Mouse (Mus musculus): Measurements from ENCODE around the gene Dennd5b. TPM values are rescaled to one million over a fixed set of nuclear protein-coding genes. Genes with fewer than 3 reads are reported as not detected.
A peak's percentile ranks its signal among the peaks of the same experiment; 100 is the strongest.
"Not testable (repeated sequence)": the region's sequence is repeated elsewhere in the genome, so short reads cannot be mapped to it uniquely, and the experiment has no call there.

The Dennd5b gene
- polyA plus RNA-seq, 1 experiment from 2014 or later = 6.7 TPM

DNA sequence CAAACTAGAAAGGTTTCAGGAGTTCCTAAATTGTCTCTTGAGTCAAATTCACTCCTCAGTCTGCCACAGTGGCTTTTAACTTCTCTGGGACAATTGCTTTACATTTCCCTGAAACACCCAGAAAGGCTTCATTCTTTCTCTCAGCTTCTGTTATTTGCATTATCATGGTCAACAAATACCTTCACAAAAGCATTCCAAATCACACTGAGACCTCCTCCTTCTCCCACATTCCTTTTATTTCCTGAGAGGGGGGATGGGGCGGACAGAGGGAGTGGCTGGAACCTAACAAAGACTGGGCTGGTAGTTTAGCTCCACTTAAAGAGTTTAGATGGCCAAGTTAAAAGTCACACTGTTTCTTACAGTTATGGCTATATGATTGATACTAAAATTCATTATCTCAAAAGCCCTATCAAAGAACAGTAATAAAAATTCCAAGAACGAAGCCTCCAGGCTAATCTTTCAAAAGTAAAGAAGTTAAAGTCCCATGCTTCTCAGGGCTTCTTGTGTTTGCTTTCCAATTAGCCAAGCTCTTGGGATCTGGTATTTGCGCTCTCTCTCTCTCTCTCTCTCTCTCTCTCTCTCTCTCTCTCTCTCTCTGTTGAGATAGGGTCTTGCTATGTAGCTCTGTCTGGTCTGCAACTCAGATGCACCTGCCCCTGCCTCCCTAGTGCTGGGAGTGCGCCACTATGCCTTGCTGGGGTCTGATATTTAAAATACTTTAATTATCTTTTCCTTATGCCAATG is 108.9 kb downstream of the Dennd5b start:
- Histone ChIP-seq H3K27me3 (no peaks in the 10 kb centered on the region), H3K9me3 (no peaks in the 10 kb centered on the region), H3K4me2 (replicated peaks) (no peak overlapping the region), H3K27ac (no peak overlapping the region), H3K36me3 (peaks cover 16% of the 10 kb centered on the region), H3K9ac (no peak overlapping the region), H3K4me3 (no peak overlapping the region), H3K4me1 (peaks cover 7% of the 10 kb centered on the region)
- no peak for ATAC-seq (ENCODE audit: low FRiP score, low read depth)
- WGBS = 52% methylated on average over 4 of the region's 4 CpGs

DNA sequence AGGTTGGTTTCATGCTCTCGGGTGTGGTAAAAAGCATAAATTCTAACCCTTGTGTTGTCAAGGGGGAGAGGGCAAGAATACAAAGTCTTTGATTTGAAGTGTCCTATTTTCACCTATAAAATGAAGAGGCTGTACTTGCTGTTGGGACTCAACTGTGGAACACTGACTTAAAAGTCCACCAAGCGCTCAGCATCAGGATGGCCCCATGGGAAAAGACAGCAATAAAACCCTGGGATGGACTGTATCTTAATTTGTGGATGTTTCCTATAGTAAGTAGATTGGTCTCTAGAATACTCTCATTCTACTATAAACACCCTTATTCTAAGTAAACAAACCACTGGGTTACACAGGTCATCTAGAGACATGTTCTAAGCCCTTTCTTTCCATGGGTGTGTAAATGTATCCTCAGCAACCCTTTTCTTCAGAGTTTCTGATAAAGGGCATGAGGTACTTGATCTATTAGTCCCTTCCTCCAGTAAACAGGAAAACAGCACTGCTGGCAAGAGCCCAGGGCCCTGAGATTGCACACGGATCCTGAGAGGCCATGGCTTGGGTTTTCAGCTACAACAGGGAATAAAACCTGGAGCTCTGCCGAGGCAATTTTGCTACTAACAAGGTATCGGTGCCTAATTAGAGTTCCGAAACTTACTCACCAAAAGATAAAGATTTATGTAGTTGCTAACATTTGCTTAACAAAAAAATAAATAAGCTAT is 109.7 kb downstream of the Dennd5b start:
- peaks cover 7% of the 10 kb centered on the region for H3K4me1 ChIP-seq
- ATAC-seq (ENCODE audit: low FRiP score, low read depth) = no peak
- no peak overlapping the region for H3K27ac ChIP-seq
- H3K4me3 ChIP-seq = no peak overlapping the region
- 47% methylated on average over 6 of the region's 6 CpGs for WGBS
- H3K4me2 ChIP-seq (replicated peaks) = no peak overlapping the region
- no peaks in the 10 kb centered on the region for H3K27me3 ChIP-seq
- H3K9me3 ChIP-seq = no peaks in the 10 kb centered on the region
- no peak overlapping the region for H3K9ac ChIP-seq
- H3K36me3 ChIP-seq = peaks cover 9% of the 10 kb centered on the region

DNA sequence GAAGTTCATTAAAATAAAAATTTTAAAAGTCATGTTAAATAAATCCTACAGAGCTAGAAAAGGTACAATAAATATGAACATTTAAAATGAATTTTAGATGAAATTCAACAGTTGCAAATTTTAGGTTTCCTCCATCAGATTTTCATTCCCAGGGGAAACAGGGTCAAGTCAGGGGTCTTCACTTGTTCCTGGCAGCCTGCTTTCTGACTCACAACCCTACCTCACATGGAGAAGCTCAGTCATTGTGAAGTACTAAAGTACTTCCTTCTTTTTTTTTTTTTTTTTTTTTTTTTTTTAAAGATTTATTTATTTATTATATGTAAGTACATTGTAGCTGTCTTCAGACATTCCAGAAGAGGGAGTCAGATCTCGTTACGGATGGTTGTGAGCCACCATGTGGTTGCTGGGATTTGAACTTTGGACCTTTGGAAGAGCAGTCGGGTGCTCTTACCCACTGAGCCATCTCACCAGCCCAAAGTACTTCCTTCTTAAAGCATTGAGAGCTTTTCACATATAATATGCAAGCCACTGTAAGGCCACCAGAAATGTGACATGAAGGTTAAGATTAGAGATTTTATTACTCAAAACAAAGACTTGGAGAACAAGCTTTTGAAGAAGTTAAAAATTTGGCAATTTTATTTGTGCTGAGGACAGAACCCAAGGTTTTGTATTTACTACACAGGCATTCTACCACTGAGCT is 111.5 kb downstream of the Dennd5b start:
- not testable (repeated sequence) for H3K36me3 ChIP-seq; ATAC-seq (ENCODE audit: low FRiP score, low read depth); H3K4me3 ChIP-seq; H3K9me3 ChIP-seq; H3K4me1 ChIP-seq; H3K9ac ChIP-seq; H3K27ac ChIP-seq; H3K4me2 ChIP-seq (replicated peaks); H3K27me3 ChIP-seq
- 93% methylated on average over 2 of the region's 3 CpGs for WGBS

DNA sequence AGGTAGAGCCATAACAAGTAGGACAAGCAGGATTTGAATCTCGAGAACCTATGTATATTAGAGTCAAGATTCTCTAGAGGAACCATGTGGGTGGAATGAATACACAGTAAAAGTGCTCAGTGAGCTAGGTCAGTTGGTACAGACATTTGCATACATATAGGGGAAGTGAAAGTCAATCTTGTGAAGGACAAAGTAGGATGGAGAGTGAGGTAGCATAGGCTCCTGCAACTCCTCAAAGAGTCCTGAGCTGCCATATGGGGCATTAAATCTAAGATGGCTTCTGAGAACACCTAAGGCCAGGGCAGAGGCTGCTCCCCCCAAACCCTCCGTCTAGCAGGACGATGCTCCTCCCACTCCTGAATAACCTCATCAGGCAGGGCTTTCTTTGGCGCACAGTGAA is 115.5 kb downstream of the Dennd5b start:
- no peaks in the 10 kb centered on the region for H3K27me3 ChIP-seq
- no peak for ATAC-seq (ENCODE audit: low FRiP score, low read depth)
- no peak overlapping the region for H3K9ac ChIP-seq
- no peak overlapping the region for H3K4me2 ChIP-seq (replicated peaks)
- no peaks in the 10 kb centered on the region for H3K9me3 ChIP-seq
- no peaks in the 10 kb centered on the region for H3K4me1 ChIP-seq
- no peaks in the 10 kb centered on the region for H3K36me3 ChIP-seq
- no peak overlapping the region for H3K4me3 ChIP-seq
- 81% methylated on average over 4 of the region's 4 CpGs for WGBS
- no peak overlapping the region for H3K27ac ChIP-seq

GRCm38 (mm10) chr6:148980495-148980894 is 121.0 kb downstream of the Dennd5b start:
- H3K27ac ChIP-seq = no peak overlapping the region
- H3K4me3 ChIP-seq = no peak overlapping the region
- ATAC-seq (ENCODE audit: low FRiP score, low read depth) = no peak
- 59% methylated on average over 3 of the region's 3 CpGs for WGBS
- H3K4me1 ChIP-seq = no peaks in the 10 kb centered on the region
- H3K27me3 ChIP-seq = no peaks in the 10 kb centered on the region
- no peaks in the 10 kb centered on the region for H3K9me3 ChIP-seq
- no peak overlapping the region for H3K9ac ChIP-seq
- H3K36me3 ChIP-seq = no peaks in the 10 kb centered on the region
- no peak overlapping the region for H3K4me2 ChIP-seq (replicated peaks)

- Histone ChIP-seq H3K4me2 (replicated peaks) (no peak overlapping the region), H3K4me3 (no peak overlapping the region), H3K9ac (no peak overlapping the region), H3K4me1 (peaks cover 13% of the 10 kb centered on the region), H3K9me3 (no peaks in the 10 kb centered on the region), H3K27ac (no peak overlapping the region), H3K27me3 (no peaks in the 10 kb centered on the region), H3K36me3 (no peaks in the 10 kb centered on the region)
- WGBS = 94% methylated on average over 3 of the region's 3 CpGs
- no peak for ATAC-seq (ENCODE audit: low FRiP score, low read depth)
These were observed 126.4 kb downstream of the Dennd5b start for GRCm38 (mm10) chr6:148975096-148975495.

DNA sequence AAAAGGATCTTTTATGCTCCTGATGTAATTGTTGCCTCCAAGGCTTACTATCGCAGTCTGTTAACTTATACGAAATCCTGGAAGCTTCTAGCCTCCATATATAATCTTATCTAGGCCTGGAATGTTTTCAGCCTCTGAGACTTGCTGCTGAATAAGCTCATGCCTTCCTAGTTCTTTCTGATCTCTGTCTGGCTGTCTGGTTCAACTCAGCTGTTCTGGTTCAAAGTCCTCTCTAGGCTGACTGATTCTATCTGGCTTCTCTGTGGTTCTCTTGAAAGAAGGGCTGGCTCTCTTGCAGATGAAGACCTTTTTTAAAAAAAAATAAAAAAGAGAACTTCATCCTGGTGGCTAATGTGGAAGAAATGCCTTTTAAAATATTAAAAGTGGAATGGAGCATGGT is 128.6 kb downstream of the Dennd5b start:
- WGBS = 68% methylated on average over 2 of the region's 2 CpGs
- Histone ChIP-seq H3K27me3 (no peaks in the 10 kb centered on the region), H3K36me3 (no peaks in the 10 kb centered on the region), H3K9ac (no peak overlapping the region), H3K27ac (no peak overlapping the region), H3K4me1 (peaks cover 13% of the 10 kb centered on the region), H3K4me3 (no peak overlapping the region), H3K9me3 (no peaks in the 10 kb centered on the region), H3K4me2 (replicated peaks) (no peak overlapping the region)
- no peak for ATAC-seq (ENCODE audit: low FRiP score, low read depth)

GRCm38 (mm10) chr6:148972059-148972848 is 129.2 kb downstream of the Dennd5b start:
- 0 out of 2 replicates have a peak overlapping the region, but pooled peaks have one; percentile 3 for H3K9ac ChIP-seq
- ATAC-seq (ENCODE audit: low FRiP score, low read depth) = no peak

GRCm38 (mm10) chr6:148971385-148971940 is 130.0 kb downstream of the Dennd5b start:
- Histone ChIP-seq H3K27me3 (no peaks in the 10 kb centered on the region), H3K4me3 (no peak overlapping the region), H3K9me3 (no peaks in the 10 kb centered on the region), H3K4me2 (replicated peaks) (peak overlapping the region; percentile 25), H3K36me3 (no peaks in the 10 kb centered on the region), H3K27ac (0 out of 2 replicates have a peak overlapping the region, but pooled peaks have one; percentile 22), H3K4me1 (peaks cover 13% of the 10 kb centered on the region), H3K9ac (0 out of 2 replicates have a peak overlapping the region, but pooled peaks have one; percentile 3)
- 0 out of 2 replicates have a peak, but pooled peaks have one; percentile 3 for ATAC-seq (ENCODE audit: low FRiP score, low read depth)
- WGBS = 33% methylated on average over 9 of the region's 9 CpGs

More at GRCm38 (mm10) chr6:148972059-148972848, 129.2 kb downstream of the Dennd5b start:
- H3K9me3 ChIP-seq = no peaks in the 10 kb centered on the region
- WGBS = 21% methylated on average over 9 of the region's 9 CpGs
- no peaks in the 10 kb centered on the region for H3K27me3 ChIP-seq
- H3K4me3 ChIP-seq = no peak overlapping the region
- H3K36me3 ChIP-seq = no peaks in the 10 kb centered on the region
- peaks cover 13% of the 10 kb centered on the region for H3K4me1 ChIP-seq
- peak overlapping the region; percentile 25 for H3K4me2 ChIP-seq (replicated peaks)
- peak overlapping the region; percentile 22; the same call in 1 of the 2 replicates for H3K27ac ChIP-seq

GRCm38 (mm10) chr6:148961285-148961684 is 140.2 kb downstream of the Dennd5b start:
- 29% methylated on average over 1 of the region's 1 CpGs for WGBS
- ATAC-seq (ENCODE audit: low FRiP score, low read depth) = no peak
- H3K4me2 ChIP-seq (replicated peaks) = no peak overlapping the region
- no peaks in the 10 kb centered on the region for H3K36me3 ChIP-seq
- H3K4me1 ChIP-seq = peaks cover 17% of the 10 kb centered on the region
- H3K9me3 ChIP-seq = no peaks in the 10 kb centered on the region
- H3K27ac ChIP-seq = no peak overlapping the region
- no peak overlapping the region for H3K9ac ChIP-seq
- H3K4me3 ChIP-seq = no peak overlapping the region
- H3K27me3 ChIP-seq = no peaks in the 10 kb centered on the region

DNA sequence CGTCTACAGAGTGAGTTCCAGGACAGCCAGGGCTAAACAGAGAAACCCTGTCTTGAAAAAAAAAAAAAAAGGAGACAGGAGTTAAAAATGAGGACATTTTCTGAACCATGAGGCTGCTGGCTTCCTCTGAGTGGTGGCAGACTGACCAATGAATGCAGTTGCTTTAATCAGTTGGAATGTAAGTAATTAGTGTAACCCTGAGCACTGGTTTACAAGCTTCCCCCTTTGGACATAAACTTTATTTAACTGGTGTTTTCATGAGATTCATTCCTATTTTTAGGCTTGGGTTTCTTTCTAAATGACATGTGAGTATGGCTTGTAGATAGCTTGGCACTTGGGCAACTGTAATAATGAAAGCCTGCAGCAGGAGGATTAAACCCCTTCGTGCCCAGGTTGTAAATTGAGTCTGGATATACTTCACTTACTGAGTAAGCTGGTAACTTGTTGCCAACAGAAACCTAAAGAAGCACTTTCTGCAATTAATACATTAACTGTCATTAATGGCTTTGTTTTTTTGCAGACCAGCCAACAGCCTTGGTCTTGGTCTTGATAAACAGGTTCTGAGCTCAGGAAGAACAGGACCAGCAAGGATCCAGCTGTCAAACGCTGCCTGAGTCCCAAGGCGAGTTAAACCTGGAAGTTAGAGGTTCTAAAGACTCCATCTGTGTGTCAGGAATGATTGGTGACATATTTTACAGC is 141.8 kb downstream of the Dennd5b start:
- no peak overlapping the region for H3K4me3 ChIP-seq
- ATAC-seq (ENCODE audit: low FRiP score, low read depth) = peak; percentile 80; the same call in 1 of the 2 replicates
- H3K36me3 ChIP-seq = no peaks in the 10 kb centered on the region
- no peaks in the 10 kb centered on the region for H3K27me3 ChIP-seq
- WGBS = 15% methylated on average over 4 of the region's 4 CpGs
- H3K9ac ChIP-seq = no peak overlapping the region
- H3K4me2 ChIP-seq (replicated peaks) = 0 out of 2 replicates have a peak overlapping the region, but pooled peaks have one; percentile 2
- H3K27ac ChIP-seq = peak overlapping the region; percentile 18; the same call in 1 of the 2 replicates
- peaks cover 17% of the 10 kb centered on the region for H3K4me1 ChIP-seq
- H3K9me3 ChIP-seq = no peaks in the 10 kb centered on the region

Data from limb, embryonic 13.5 days (tissue).